Comparison of ENCODE assay signal across 27 mouse cellular contexts in genomic region chr7:132349075-132349572, GRCm38 (mm10).
"Had no signal": no experiment of that assay in that cellular context is flagged by ENCODE, and none has a peak within 500 bp of the region (broad histone marks: within the 10 kb centered on the region; RNA-seq: fewer than 3 reads in every experiment).

No protein-coding gene starts in this region.

- H3K27me3 ChIP-seq: heart, embryonic 13.5 days; hindbrain, embryonic 12.5 days; intestine, embryonic 15.5 days; kidney, embryonic 15.5 days; limb, embryonic 13.5 days; limb, embryonic 15.5 days; liver, embryonic 12.5 days had no signal

- H3K9ac ChIP-seq: heart, embryonic 13.5 days; hindbrain, embryonic 12.5 days; hindbrain, embryonic 14.5 days; intestine, embryonic 15.5 days; kidney, embryonic 15.5 days; limb, embryonic 13.5 days; limb, embryonic 15.5 days; liver, embryonic 12.5 days had no signal

- H3K9me3 ChIP-seq: heart, embryonic 10.5 days; heart, embryonic 13.5 days; hindbrain, embryonic 10.5 days; hindbrain, embryonic 12.5 days; intestine, embryonic 15.5 days; kidney, embryonic 15.5 days; limb, embryonic 13.5 days; limb, embryonic 15.5 days; liver, embryonic 12.5 days had no signal

- ATAC-seq: hindbrain, embryonic 16.5 days; inflammation-experienced regulatory T-cells, adult 6 months; intestine, embryonic 15.5 days; intestine, postnatal 0 days; liver, embryonic 12.5 days had no signal

- H3K4me3 ChIP-seq: gastrocnemius, adult 2 months; heart, embryonic 10.5 days; heart, embryonic 13.5 days; hindbrain, embryonic 10.5 days; hindbrain, embryonic 12.5 days; intestine, embryonic 15.5 days; kidney, embryonic 15.5 days; limb, embryonic 13.5 days; limb, embryonic 15.5 days; liver, embryonic 12.5 days had no signal

- H3K36me3 ChIP-seq: heart, embryonic 10.5 days; heart, embryonic 13.5 days; hindbrain, embryonic 10.5 days; hindbrain, embryonic 12.5 days; intestine, embryonic 15.5 days; kidney, embryonic 15.5 days; limb, embryonic 13.5 days; limb, embryonic 15.5 days; liver, embryonic 12.5 days had no signal

- H3K4me2 ChIP-seq: heart, embryonic 13.5 days; hindbrain, embryonic 12.5 days; hindbrain, embryonic 14.5 days; intestine, embryonic 15.5 days; kidney, embryonic 15.5 days; limb, embryonic 13.5 days; limb, embryonic 15.5 days; liver, embryonic 12.5 days had no signal

- DNase-seq: gastrocnemius, adult 2 months; gastrocnemius, postnatal 10 days; gastrocnemius, postnatal 25 days; heart, adult 18-20 months; heart, postnatal 14 days; heart, postnatal 4 days; kidney, adult 18-20 months; kidney, adult 8-10 months; kidney, postnatal 14 days; kidney, postnatal 36 days; layer of hippocampus, adult 9-11 months; layer of hippocampus, postnatal 36 days; left cerebral cortex, postnatal 4 days had no signal

- H3K27ac ChIP-seq: gastrocnemius, adult 2 months; heart, embryonic 10.5 days; heart, embryonic 13.5 days; hindbrain, embryonic 10.5 days; hindbrain, embryonic 12.5 days; hindbrain, embryonic 14.5 days; intestine, embryonic 15.5 days; kidney, embryonic 15.5 days; kidney, postnatal 0 days; limb, embryonic 13.5 days; limb, embryonic 15.5 days; liver, embryonic 12.5 days had no signal
